Mouse (Mus musculus): ENCODE measurements around the gene St6gal1. TPM values are rescaled to one million over a fixed set of nuclear protein-coding genes. Genes with fewer than 3 reads are reported as not detected.
A peak's percentile ranks its signal among the peaks of the same experiment; 100 is the strongest.

The St6gal1 gene
- polyA plus RNA-seq, 1 experiment from 2014 or later = 12.4 TPM

DNA sequence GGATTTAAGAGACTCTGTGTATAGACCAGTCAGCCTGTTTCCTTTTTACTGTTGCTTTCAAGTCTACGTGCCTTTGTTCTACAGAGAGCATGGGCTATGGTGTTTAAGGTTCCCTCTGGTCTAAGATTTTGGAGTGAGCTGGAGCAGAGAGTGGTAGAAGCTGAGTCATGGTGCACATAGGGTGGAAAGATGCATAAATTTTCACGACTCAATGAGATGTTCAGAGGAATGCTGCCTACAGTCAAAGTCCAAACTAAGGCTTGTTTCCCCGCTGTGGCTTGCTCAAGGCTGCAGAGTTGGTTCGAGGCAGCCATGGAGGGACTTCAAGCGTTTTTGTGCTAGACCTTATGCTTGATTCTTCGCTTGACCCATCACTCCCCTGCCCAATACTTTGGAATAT lies 96.0 kb downstream of the St6gal1 start:
- Histone ChIP-seq H3K36me3 (ENCODE audit: control insufficient read depth, insufficient read depth) (peaks cover 6% of the 10 kb centered on the region), H3K9me3 (replicated peaks; ENCODE audit: control insufficient read depth, low read length) (no peaks in the 10 kb centered on the region), H3K9ac (ENCODE audit: low read length) (no peak overlapping the region), H3K27me3 (ENCODE audit: control insufficient read depth, insufficient read depth, low read length) (no peaks in the 10 kb centered on the region), H3K27ac (ENCODE audit: low read length) (no peak overlapping the region), H3K4me3 (ENCODE audit: low read length) (no peak overlapping the region), H3K4me2 (ENCODE audit: low read depth, low read length) (no peak overlapping the region), H3K4me1 (ENCODE audit: control insufficient read depth, insufficient read depth, low read length) (peaks cover 8% of the 10 kb centered on the region)
- WGBS = 86% methylated on average over 6 of the region's 6 CpGs
- no peak for ATAC-seq (replicated peaks; ENCODE audit: extremely low read depth, insufficient read depth, low FRiP score)

DNA sequence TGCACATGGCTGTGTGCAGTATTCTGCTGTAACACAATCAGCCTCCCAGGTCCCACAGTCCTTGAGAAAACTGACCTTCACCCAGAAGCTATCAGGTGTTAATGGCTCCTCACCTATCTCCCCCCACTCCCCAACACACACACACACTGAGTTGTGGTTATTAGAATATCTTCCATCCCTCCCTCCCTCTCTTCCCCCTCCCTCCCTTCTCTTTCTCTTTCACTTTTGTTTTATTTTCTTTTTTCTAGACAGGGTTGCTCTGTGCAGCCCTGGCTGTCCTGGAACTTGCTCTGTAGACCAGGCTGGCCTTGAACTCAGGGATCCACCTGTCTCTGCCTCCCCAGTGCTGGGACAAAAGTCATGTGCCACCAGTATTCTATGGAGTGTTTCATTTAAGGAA lies 97.9 kb downstream of the St6gal1 start:
- Histone ChIP-seq H3K36me3 (ENCODE audit: control insufficient read depth, insufficient read depth) (peaks cover 6% of the 10 kb centered on the region), H3K27me3 (ENCODE audit: control insufficient read depth, insufficient read depth, low read length) (no peaks in the 10 kb centered on the region), H3K4me1 (ENCODE audit: control insufficient read depth, insufficient read depth, low read length) (peaks cover 8% of the 10 kb centered on the region), H3K9me3 (replicated peaks; ENCODE audit: control insufficient read depth, low read length) (no peaks in the 10 kb centered on the region), H3K4me2 (ENCODE audit: low read depth, low read length) (no peak overlapping the region), H3K9ac (ENCODE audit: low read length) (no peak overlapping the region), H3K4me3 (ENCODE audit: low read length) (no peak overlapping the region), H3K27ac (ENCODE audit: low read length) (no peak overlapping the region)
- ATAC-seq (replicated peaks; ENCODE audit: extremely low read depth, insufficient read depth, low FRiP score) = no peak

DNA sequence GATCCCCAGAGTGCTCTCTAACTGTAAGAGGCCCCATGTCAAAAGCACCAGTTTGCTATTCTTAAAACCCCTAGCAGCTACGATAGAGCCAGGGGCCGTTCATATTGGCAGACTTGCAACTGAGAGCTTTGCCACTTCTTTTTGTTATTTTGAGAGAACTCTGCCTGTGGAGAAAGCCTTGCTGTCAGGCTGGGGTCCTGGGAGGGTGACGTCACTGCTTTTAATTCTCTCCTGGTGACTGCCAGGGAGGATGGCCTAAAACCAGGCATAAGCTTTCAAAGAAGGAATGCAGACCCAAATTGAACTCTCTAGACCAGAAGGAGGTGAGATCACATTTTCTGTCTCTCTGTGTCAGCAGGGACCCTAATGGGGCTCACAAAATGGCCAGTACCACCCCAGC lies 99.4 kb downstream of the St6gal1 start:
- 0 out of 2 replicates have a peak overlapping the region, but pooled peaks have one; percentile 27 for H3K27ac ChIP-seq (ENCODE audit: low read length)
- H3K4me2 ChIP-seq (ENCODE audit: low read depth, low read length) = no peak overlapping the region
- H3K9ac ChIP-seq (ENCODE audit: low read length) = no peak overlapping the region
- H3K4me1 ChIP-seq (ENCODE audit: control insufficient read depth, insufficient read depth, low read length) = peaks cover 8% of the 10 kb centered on the region
- H3K36me3 ChIP-seq (ENCODE audit: control insufficient read depth, insufficient read depth) = peaks cover 6% of the 10 kb centered on the region
- H3K27me3 ChIP-seq (ENCODE audit: control insufficient read depth, insufficient read depth, low read length) = no peaks in the 10 kb centered on the region
- no peak for ATAC-seq (replicated peaks; ENCODE audit: extremely low read depth, insufficient read depth, low FRiP score)
- H3K4me3 ChIP-seq (ENCODE audit: low read length) = no peak overlapping the region
- no peaks in the 10 kb centered on the region for H3K9me3 ChIP-seq (replicated peaks; ENCODE audit: control insufficient read depth, low read length)
- 27% methylated on average over 3 of the region's 3 CpGs for WGBS

DNA sequence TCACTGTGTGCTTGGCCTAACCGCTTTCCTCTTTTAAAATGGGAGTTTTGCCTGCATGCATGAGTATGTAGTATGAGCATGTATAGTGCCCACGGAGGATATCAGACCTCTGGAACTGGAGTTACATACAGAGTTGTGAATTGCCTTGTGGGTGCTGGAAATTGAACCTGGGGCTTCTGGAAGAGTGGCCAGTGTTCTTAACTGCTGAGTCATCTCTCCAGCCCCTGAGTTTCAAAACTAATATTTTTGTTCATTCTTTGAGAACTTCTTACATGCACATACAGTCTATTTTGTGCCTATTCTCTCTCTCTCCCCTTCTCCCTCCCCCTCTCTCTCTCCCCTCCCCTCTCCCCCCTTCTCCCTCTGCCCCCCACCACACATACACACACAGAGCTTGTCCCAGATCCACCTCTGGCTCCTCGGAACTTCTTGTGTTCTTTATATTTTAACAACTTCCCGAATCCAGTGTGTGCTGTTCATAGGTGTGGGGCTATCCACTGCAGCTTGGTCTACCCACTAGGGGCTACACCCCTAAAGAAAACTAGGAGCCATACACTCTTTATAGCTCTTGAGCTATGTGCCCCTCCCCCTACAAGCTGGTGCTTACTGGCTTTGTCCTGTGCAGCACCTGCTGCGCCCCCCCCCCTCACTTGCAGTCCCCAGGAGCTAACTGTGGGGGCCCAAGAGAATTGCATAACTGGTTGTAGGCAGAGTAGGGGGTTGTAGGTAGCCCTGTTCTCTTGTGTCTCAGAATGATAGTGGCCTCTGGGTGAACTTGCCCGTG lies 100.5 kb downstream of the St6gal1 start:
- H3K36me3 ChIP-seq (ENCODE audit: control insufficient read depth, insufficient read depth) = peaks cover 6% of the 10 kb centered on the region
- H3K9ac ChIP-seq (ENCODE audit: low read length) = no peak overlapping the region
- H3K9me3 ChIP-seq (replicated peaks; ENCODE audit: control insufficient read depth, low read length) = no peaks in the 10 kb centered on the region
- H3K4me1 ChIP-seq (ENCODE audit: control insufficient read depth, insufficient read depth, low read length) = peaks cover 8% of the 10 kb centered on the region
- no peak for ATAC-seq (replicated peaks; ENCODE audit: extremely low read depth, insufficient read depth, low FRiP score)
- WGBS = 79% methylated on average over 6 of the region's 6 CpGs
- no peak overlapping the region for H3K4me2 ChIP-seq (ENCODE audit: low read depth, low read length)
- no peak overlapping the region for H3K27ac ChIP-seq (ENCODE audit: low read length)
- no peaks in the 10 kb centered on the region for H3K27me3 ChIP-seq (ENCODE audit: control insufficient read depth, insufficient read depth, low read length)
- H3K4me3 ChIP-seq (ENCODE audit: low read length) = no peak overlapping the region

DNA sequence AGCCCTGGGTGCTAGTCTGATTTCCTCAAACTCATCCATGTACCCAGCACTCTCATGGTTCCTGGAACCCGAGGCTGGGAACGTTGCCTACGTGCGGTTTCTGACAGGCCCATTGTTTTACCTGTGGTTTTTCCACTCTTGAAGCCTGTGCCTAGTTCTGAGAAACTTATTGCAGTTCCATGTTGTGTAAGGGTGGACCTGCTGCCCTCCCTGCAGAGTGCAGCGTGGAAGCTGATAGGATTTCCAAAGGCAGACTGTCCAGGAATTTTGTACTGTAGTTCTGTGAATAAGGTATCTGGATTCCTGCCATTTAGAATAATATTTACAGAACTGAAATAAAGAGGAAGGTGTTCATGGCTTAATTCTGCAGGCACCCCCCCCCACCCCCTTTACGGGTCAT lies 102.1 kb downstream of the St6gal1 start:
- Histone ChIP-seq H3K27me3 (ENCODE audit: control insufficient read depth, insufficient read depth, low read length) (no peaks in the 10 kb centered on the region), H3K4me2 (ENCODE audit: low read depth, low read length) (no peak overlapping the region), H3K4me3 (ENCODE audit: low read length) (no peak overlapping the region), H3K9ac (ENCODE audit: low read length) (no peak overlapping the region), H3K4me1 (ENCODE audit: control insufficient read depth, insufficient read depth, low read length) (peaks cover 8% of the 10 kb centered on the region), H3K27ac (ENCODE audit: low read length) (no peak overlapping the region), H3K9me3 (replicated peaks; ENCODE audit: control insufficient read depth, low read length) (no peaks in the 10 kb centered on the region), H3K36me3 (ENCODE audit: control insufficient read depth, insufficient read depth) (0 out of 2 replicates have a peak, but pooled peaks cover 3% of the 10 kb centered on the region)
- WGBS = 83% methylated on average over 6 of the region's 6 CpGs
- no peak for ATAC-seq (replicated peaks; ENCODE audit: extremely low read depth, insufficient read depth, low FRiP score)

DNA sequence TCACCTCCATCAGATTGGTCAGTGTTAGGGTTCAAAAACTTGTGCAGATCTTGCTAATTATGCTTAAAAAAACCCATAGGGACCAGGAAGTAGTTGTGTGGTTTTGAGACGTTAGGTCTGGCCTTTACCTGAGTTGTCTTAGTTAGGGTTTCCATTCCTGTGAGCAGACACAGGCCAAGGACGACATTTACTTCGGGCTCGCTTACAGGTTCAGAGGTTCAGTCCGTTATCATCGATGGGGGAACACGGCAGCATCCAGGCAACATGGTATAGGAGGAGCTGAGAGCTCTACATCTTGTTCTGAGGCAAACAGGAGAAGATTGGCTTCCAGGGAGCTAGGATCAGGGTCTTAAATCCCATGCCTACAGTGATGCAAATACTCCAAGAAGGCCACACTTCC lies 102.7 kb downstream of the St6gal1 start:
- H3K4me3 ChIP-seq (ENCODE audit: low read length) = no peak overlapping the region
- H3K27me3 ChIP-seq (ENCODE audit: control insufficient read depth, insufficient read depth, low read length) = no peaks in the 10 kb centered on the region
- H3K4me2 ChIP-seq (ENCODE audit: low read depth, low read length) = no peak overlapping the region
- no peak for ATAC-seq (replicated peaks; ENCODE audit: extremely low read depth, insufficient read depth, low FRiP score)
- H3K27ac ChIP-seq (ENCODE audit: low read length) = no peak overlapping the region
- H3K9me3 ChIP-seq (replicated peaks; ENCODE audit: control insufficient read depth, low read length) = no peaks in the 10 kb centered on the region
- H3K36me3 ChIP-seq (ENCODE audit: control insufficient read depth, insufficient read depth) = no peaks in the 10 kb centered on the region
- H3K4me1 ChIP-seq (ENCODE audit: control insufficient read depth, insufficient read depth, low read length) = peaks cover 8% of the 10 kb centered on the region
- WGBS = 88% methylated on average over 7 of the region's 7 CpGs
- H3K9ac ChIP-seq (ENCODE audit: low read length) = no peak overlapping the region

DNA sequence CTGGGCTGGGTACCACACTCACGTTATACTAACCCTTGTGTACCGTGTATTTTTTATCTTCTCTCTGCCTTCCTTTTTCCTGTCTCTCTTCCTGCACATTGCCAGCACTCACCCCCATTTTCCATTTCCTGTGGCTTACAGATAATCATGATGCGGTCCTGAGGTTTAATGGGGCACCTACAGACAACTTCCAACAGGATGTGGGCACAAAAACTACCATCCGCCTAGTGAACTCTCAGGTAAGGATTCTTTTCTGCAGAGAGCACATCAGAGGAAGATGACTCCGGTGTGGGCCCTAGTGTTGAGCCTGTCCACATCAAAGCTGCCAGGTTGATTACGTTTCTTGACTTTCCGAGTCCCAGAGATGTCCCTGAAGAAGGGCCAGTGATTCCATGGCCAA lies 103.7 kb downstream of the St6gal1 start:
- Histone ChIP-seq H3K4me3 (ENCODE audit: low read length) (no peak overlapping the region), H3K36me3 (ENCODE audit: control insufficient read depth, insufficient read depth) (no peaks in the 10 kb centered on the region), H3K9me3 (replicated peaks; ENCODE audit: control insufficient read depth, low read length) (no peaks in the 10 kb centered on the region), H3K4me2 (ENCODE audit: low read depth, low read length) (no peak overlapping the region), H3K4me1 (ENCODE audit: control insufficient read depth, insufficient read depth, low read length) (peaks cover 8% of the 10 kb centered on the region), H3K27ac (ENCODE audit: low read length) (no peak overlapping the region), H3K9ac (ENCODE audit: low read length) (no peak overlapping the region), H3K27me3 (ENCODE audit: control insufficient read depth, insufficient read depth, low read length) (no peaks in the 10 kb centered on the region)
- 74% methylated on average over 7 of the region's 7 CpGs for WGBS
- ATAC-seq (replicated peaks; ENCODE audit: extremely low read depth, insufficient read depth, low FRiP score) = no peak

DNA sequence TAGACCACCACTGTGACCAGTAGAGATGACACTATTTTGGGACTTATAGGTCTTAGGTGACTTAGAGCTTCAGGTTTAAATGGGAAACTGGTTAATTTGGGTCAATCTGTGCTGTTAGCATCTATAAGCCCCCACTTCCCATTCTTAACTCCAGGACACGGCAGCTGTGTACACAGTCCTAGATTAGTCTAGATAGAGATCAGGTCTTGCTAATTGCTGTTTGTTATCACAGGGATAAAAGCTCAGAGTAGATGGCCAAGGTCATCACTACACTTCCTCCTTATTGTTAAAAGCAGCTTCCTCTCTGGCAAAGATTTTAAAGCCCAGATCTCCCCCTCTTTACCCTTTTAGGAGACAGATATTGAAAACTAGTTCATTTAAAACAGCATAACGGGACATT lies 107.6 kb downstream of the St6gal1 start:
- Histone ChIP-seq H3K27me3 (ENCODE audit: control insufficient read depth, insufficient read depth, low read length) (no peaks in the 10 kb centered on the region), H3K9ac (ENCODE audit: low read length) (no peak overlapping the region), H3K4me1 (ENCODE audit: control insufficient read depth, insufficient read depth, low read length) (no peaks in the 10 kb centered on the region; the same call in 1 of the 2 replicates), H3K9me3 (replicated peaks; ENCODE audit: control insufficient read depth, low read length) (no peaks in the 10 kb centered on the region), H3K27ac (ENCODE audit: low read length) (no peak overlapping the region), H3K4me2 (ENCODE audit: low read depth, low read length) (no peak overlapping the region), H3K4me3 (ENCODE audit: low read length) (no peak overlapping the region), H3K36me3 (ENCODE audit: control insufficient read depth, insufficient read depth) (no peaks in the 10 kb centered on the region)
- 0 out of 2 replicates have a peak, but pooled peaks have one; percentile 6 for ATAC-seq (replicated peaks; ENCODE audit: extremely low read depth, insufficient read depth, low FRiP score)
- WGBS = 44% methylated on average over 2 of the region's 2 CpGs

DNA sequence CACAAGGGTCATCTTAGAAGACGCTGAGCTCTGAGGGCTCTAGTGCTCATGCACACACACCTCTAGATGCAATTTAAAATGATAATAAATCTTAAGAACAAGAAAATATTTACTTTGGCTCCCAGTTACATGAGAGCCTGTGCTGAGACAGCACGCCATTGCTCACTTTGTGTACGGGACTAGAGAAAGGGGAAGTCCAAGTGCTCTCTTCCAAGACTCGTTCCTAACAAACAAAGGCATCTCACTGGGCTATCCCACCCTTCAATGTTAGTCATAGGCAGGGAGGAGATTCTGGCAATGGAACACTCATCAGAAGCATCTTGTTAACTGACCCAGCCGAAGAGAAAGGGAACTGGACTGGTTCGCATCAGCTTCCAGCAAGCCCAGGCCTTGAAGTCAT lies 108.1 kb downstream of the St6gal1 start:
- no peak overlapping the region for H3K4me3 ChIP-seq (ENCODE audit: low read length)
- H3K9ac ChIP-seq (ENCODE audit: low read length) = no peak overlapping the region
- no peaks in the 10 kb centered on the region for H3K27me3 ChIP-seq (ENCODE audit: control insufficient read depth, insufficient read depth, low read length)
- WGBS = 70% methylated on average over 6 of the region's 6 CpGs
- no peaks in the 10 kb centered on the region; the same call in 1 of the 2 replicates for H3K4me1 ChIP-seq (ENCODE audit: control insufficient read depth, insufficient read depth, low read length)
- no peaks in the 10 kb centered on the region for H3K9me3 ChIP-seq (replicated peaks; ENCODE audit: control insufficient read depth, low read length)
- H3K4me2 ChIP-seq (ENCODE audit: low read depth, low read length) = no peak overlapping the region
- ATAC-seq (replicated peaks; ENCODE audit: extremely low read depth, insufficient read depth, low FRiP score) = 0 out of 2 replicates have a peak, but pooled peaks have one; percentile 10
- H3K27ac ChIP-seq (ENCODE audit: low read length) = no peak overlapping the region
- no peaks in the 10 kb centered on the region for H3K36me3 ChIP-seq (ENCODE audit: control insufficient read depth, insufficient read depth)

All from heart, embryonic 16.5 days (tissue).